Mouse (Mus musculus): Measurements from ENCODE around the gene R3hdm4. TPM values are rescaled to one million over a fixed set of nuclear protein-coding genes. Genes with fewer than 3 reads are reported as not detected.

R3hdm4 gene
- total and polyA plus RNA-seq, 3 experiments, result 29.1 to 105 TPM; not detected in 1

- peak; percentile 81 for TF ChIP-seq ZC3H11A (IDR thresholded peaks at IDR 0.05; ENCODE audit: low read depth, low read length)
- TF ChIP-seq ELF1 (IDR thresholded peaks at IDR 0.05; ENCODE audit: low read depth, low read length), result no peak
- TF ChIP-seq NRF1 (IDR thresholded peaks at IDR 0.05; ENCODE audit: insufficient read depth, low read depth, low read length, poor library complexity, severe bottlenecking), result no peak
Observed at GRCm38 (mm10) chr10:79958140-79958816, 37.3 kb upstream of the R3hdm4 start (continued).

GRCm38 (mm10) chr10:79956643-79957154 is 35.7 kb upstream of the R3hdm4 start:
- H3K4me3 ChIP-seq (ENCODE audit: control insufficient read depth in 1 of 2, insufficient read depth in 1 of 2, low read depth in 2 of 2, low read length in 2 of 2), result no peak overlapping the region
- DNase-seq (ENCODE audit: low read depth, low spot score), result no peak
- H3K9me3 ChIP-seq (replicated peaks; ENCODE audit: insufficient read depth, low read length), result no peaks in the 10 kb centered on the region
- H3K36me3 ChIP-seq (ENCODE audit: control insufficient read depth in 1 of 2, insufficient read depth in 2 of 2, low read length in 2 of 2), result peaks cover 0 to 8% of the 10 kb centered on the region in 2 experiments; a peak in 1 of 4 replicates
- H3K79me2 ChIP-seq (ENCODE audit: control insufficient read depth, insufficient read depth, low read length, poor library complexity), result peaks cover 11% of the 10 kb centered on the region
- peaks cover 0 to 12% of the 10 kb centered on the region in 2 experiments; a peak in 3 of 4 replicates for H3K4me1 ChIP-seq (ENCODE audit: control insufficient read depth in 1 of 2, insufficient read depth in 2 of 2, low read length in 2 of 2)
- H3K9ac ChIP-seq (ENCODE audit: control insufficient read depth, low read depth, low read length, poor library complexity, severe bottlenecking), result no peak overlapping the region
- TF ChIP-seq MYB (IDR thresholded peaks at IDR 0.05; ENCODE audit: low read depth, low read length) (no peak), CTCF (IDR thresholded peaks at IDR 0.05 in 2 of 3, conservative IDR thresholded peaks at IDR 0.05 in 1 of 3; ENCODE audit: control insufficient read depth in 1 of 3, insufficient read depth in 1 of 3, low read depth in 2 of 3, low read length in 3 of 3, poor library complexity in 1 of 3, severe bottlenecking in 1 of 3) (no peak), GABPA (IDR thresholded peaks at IDR 0.05; ENCODE audit: low read depth, low read length) (no peak), ZC3H11A (IDR thresholded peaks at IDR 0.05; ENCODE audit: low read depth, low read length) (no peak), EP300 (IDR thresholded peaks at IDR 0.05; ENCODE audit: low read depth in 1 of 2, low read length in 2 of 2) (no peak), TBP (IDR thresholded peaks at IDR 0.05; ENCODE audit: low read depth, low read length) (no peak), TCF12 (IDR thresholded peaks at IDR 0.05; ENCODE audit: low read depth, low read length) (no peak), MAZ (IDR thresholded peaks at IDR 0.05; ENCODE audit: low read depth, low read length) (no peak), MAX (IDR thresholded peaks at IDR 0.05; ENCODE audit: low read length) (no peak), MAFK (IDR thresholded peaks at IDR 0.05; ENCODE audit: borderline replicate concordance, low read depth, low read length) (no peak), CHD1 (IDR thresholded peaks at IDR 0.05; ENCODE audit: low read depth, low read length) (no peak), MXI1 (IDR thresholded peaks at IDR 0.05; ENCODE audit: low read depth, low read length) (no peak), SMC3 (IDR thresholded peaks at IDR 0.05; ENCODE audit: low read depth, low read length) (no peak), MYC (IDR thresholded peaks at IDR 0.05; ENCODE audit: low read depth, low read length) (no peak), USF1 (IDR thresholded peaks at IDR 0.05; ENCODE audit: low read depth, low read length) (no peak), NRF1 (IDR thresholded peaks at IDR 0.05; ENCODE audit: insufficient read depth, low read depth, low read length, poor library complexity, severe bottlenecking) (no peak), ELF1 (IDR thresholded peaks at IDR 0.05; ENCODE audit: low read depth, low read length) (no peak), KAT2A (conservative IDR thresholded peaks at IDR 0.05; ENCODE audit: low read depth, low read length) (no peak), E2F4 (IDR thresholded peaks at IDR 0.05; ENCODE audit: borderline replicate concordance, low read depth, low read length) (no peak)
- H3K27ac ChIP-seq (ENCODE audit: control insufficient read depth, low read depth, low read length), result no peak overlapping the region
- H3K27me3 ChIP-seq (ENCODE audit: control insufficient read depth in 1 of 2, insufficient read depth in 2 of 2, low read length in 2 of 2), result no peaks in the 10 kb centered on the region

All from MEL (cell line).